Mouse (Mus musculus) thymus, postnatal 0 days (tissue): Measurements from ENCODE around the gene Klk12. TPM values are rescaled to one million over a fixed set of nuclear protein-coding genes. Genes with fewer than 3 reads are reported as not detected.
A peak's percentile ranks its signal among the peaks of the same experiment; 100 is the strongest.

Source experiments
- DNase-seq: peaks from one replicate; pipeline ENCODE4 v3.0.0-alpha.2; 2015; ENCODE audit warnings: low spot score
- polyA plus RNA-seq: library from polyadenylated mRNA; unstranded; fragments of >200 nt; fragmentation: Nextera tagmentation; extraction: Ambion mirVana; gene quantifications from 2 replicates; pipeline ENCODE4 v1.2.1, GENCODE M21; 2015

Klk12 gene
- polyA plus RNA-seq, 1 experiment from 2014 or later: not detected

DNA sequence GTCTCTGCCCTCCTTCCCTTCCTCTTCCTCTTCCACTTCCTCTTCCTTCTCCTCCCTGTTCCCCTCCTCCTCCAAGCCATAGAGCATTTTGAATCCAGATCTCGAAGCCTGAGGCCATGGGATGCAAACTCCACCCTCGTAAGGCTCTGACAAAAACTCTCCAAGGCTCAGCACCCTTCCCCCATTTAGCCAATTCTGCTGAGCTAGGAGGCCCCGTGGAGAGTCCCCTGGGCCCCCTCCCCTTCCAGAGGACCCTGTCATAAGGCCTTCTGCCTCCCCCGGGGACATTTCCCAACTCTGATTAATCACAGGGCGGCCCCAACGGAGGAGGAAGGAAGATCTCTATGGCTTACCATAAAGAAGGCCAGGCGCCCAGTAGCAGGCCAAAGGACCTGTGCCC is 22.9 kb downstream of the Klk12 start, which contains the start of gene Klk9:
Gene Klk9 (plus strand): TSS at position 301 of the 400 bp plus-strand sequence.
- no peak for DNase-seq

- no peak for DNase-seq
Measured at GRCm38 (mm10) chr7:43796355-43796754, 27.7 kb downstream of the Klk12 start.

GRCm38 (mm10) chr7:43797333-43797769 is 28.7 kb downstream of the Klk12 start, which contains the start of gene Klk8:
Gene Klk8 (plus strand): TSS chr7:43797577.
- DNase-seq: peak; percentile 29

- peak; percentile 54 for DNase-seq
Measured at GRCm38 (mm10) chr7:43797844-43798462, 29.3 kb downstream of the Klk12 start.

GRCm38 (mm10) chr7:43799876-43800275 is 31.2 kb downstream of the Klk12 start:
- DNase-seq: no peak

DNA sequence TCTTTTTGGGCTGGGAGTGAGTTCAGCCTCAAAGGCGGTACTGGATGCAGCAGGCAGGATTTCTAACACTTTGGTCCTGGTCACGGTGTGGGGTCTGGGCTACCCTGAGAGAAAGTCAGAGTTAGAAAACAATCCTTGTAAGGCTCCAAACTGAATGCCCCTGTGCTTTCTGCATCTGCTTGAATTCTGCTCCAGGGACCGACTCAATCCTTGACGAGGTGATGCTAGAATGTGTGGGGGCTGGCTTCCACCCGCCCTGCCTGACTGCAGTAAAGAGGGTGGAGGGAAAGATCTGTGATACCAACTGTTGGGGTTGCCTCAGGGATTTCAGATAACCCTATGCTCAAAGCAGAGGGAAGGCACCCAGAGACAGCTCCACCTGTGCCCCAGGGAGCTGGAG is 42.3 kb downstream of the Klk12 start, which contains the start of gene Klk7:
Gene Klk7 (plus strand): TSS at position 301 of the 400 bp plus-strand sequence.
- no peak for DNase-seq

DNA sequence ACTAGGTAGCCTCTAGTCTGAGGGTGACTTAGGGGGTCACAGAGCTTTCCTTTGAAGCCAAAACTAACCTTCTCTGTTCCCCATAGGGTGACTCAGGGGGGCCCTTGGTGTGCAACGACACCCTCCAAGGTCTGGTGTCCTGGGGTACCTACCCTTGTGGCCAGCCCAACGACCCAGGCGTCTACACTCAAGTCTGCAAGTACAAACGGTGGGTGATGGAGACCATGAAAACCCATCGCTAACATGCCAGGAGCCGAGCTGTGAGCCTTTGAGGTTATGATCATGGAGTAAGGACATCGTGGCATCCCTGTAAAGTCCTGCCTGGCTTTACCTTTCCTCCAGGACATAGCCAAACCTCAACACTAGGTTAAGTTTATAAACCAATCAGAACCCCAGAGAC is 46.5 kb downstream of the Klk12 start:
- DNase-seq: no peak

DNA sequence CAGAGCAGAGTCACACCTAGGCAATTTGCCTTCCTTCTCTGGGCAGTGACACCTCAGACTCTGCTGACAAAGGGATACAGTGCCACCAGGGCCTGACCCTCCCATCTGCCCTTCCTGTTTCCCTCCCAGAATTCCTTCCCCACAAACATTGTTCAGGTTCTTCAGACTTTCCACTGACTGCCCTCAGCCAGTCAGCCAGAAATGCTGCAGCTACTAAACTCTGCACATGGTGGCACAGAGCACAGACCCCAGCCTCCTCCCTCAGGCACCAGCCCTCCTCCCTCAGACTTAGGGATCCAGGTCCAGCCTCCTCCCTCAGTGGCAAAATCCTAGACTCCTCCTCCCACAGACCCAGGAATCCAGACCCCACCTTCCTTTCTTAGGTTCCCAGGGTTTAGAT is 48.0 kb downstream of the Klk12 start:
- no peak for DNase-seq

DNA sequence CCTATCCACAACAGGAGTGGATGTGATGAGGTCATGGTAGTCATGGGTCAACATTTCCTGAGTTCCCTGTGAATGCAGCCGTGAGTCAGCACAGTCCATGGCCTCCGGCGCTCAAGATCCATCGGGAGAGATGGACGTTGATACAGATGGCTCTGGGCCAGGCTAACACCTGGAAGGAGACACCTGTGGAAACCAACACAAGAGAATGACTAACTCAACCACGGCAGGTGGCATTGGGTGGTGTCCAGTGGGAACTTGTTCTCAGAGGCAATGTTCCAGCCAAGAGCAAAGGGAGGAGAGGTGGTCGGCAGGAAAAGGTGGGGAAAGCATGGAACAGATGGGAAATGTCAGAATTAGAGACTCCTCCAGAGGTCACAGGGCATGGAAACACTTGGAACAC is 52.9 kb downstream of the Klk12 start:
- no peak for DNase-seq

Other genes with a start within 250 kb of the Klk12 start
- gene Cd33, start 224.5 kb upstream of the Klk12 start, polyA plus RNA-seq: 1.4 TPM in 2 replicates
- gene Zfp658, start 206.6 kb upstream of the Klk12 start, polyA plus RNA-seq: 1.3 and 1.4 TPM in 2 replicates
- gene Zfp719, start 189.3 kb upstream of the Klk12 start, polyA plus RNA-seq: 6.4 and 6.5 TPM in 2 replicates
- gene Zfp819, start 161.7 kb upstream of the Klk12 start, polyA plus RNA-seq: 0.12 TPM in 1 of 2 replicates, not detected in the other
- gene Ceacam18, start 134.2 kb upstream of the Klk12 start, polyA plus RNA-seq: 0.29 and 0.71 TPM in 2 replicates
- gene Siglece, start 108.7 kb upstream of the Klk12 start, polyA plus RNA-seq: 0.43 and 0.73 TPM in 2 replicates
- gene Ctu1, start 96.9 kb upstream of the Klk12 start, polyA plus RNA-seq: 11.7 and 12.9 TPM in 2 replicates
- 0.17 and 0.18 TPM in 2 replicates for gene Klk14, start 78.5 kb upstream of the Klk12 start, polyA plus RNA-seq
- gene Klk13, start 56.3 kb upstream of the Klk12 start, polyA plus RNA-seq: 0.36 and 0.49 TPM in 2 replicates
- gene Klk11, start 5.7 kb downstream of the Klk12 start, polyA plus RNA-seq: 0.51 and 0.96 TPM in 2 replicates
- gene Klk10, start 12.1 kb downstream of the Klk12 start, polyA plus RNA-seq: 0.55 and 0.63 TPM in 2 replicates
- 0.19 and 0.30 TPM in 2 replicates for gene Klk9, start 23.0 kb downstream of the Klk12 start, polyA plus RNA-seq
- gene Klk8, start 28.7 kb downstream of the Klk12 start, polyA plus RNA-seq: 37.9 and 44.9 TPM in 2 replicates
- 1.1 and 1.4 TPM in 2 replicates for gene Klk7, start 42.4 kb downstream of the Klk12 start, polyA plus RNA-seq
- gene Klk6, start 55.6 kb downstream of the Klk12 start, polyA plus RNA-seq: 0.92 and 1.7 TPM in 2 replicates
- gene Klk5, start 73.1 kb downstream of the Klk12 start, polyA plus RNA-seq: 0.84 and 0.91 TPM in 2 replicates
- 0.65 and 1.4 TPM in 2 replicates for gene Klk4, start 112.3 kb downstream of the Klk12 start, polyA plus RNA-seq
- not detected in 2 replicates for gene Klk15, start 164.8 kb downstream of the Klk12 start, polyA plus RNA-seq
- 0.60 and 0.72 TPM in 2 replicates for gene Klk1b8, start 181.8 kb downstream of the Klk12 start, polyA plus RNA-seq
- 0.38 and 0.42 TPM in 2 replicates for gene Klk1b1, start 197.9 kb downstream of the Klk12 start, polyA plus RNA-seq
- gene Klk1b9, start 207.2 kb downstream of the Klk12 start, polyA plus RNA-seq: 1.7 and 2.1 TPM in 2 replicates
- 1.0 and 1.1 TPM in 2 replicates for gene Klk1b11, start 227.0 kb downstream of the Klk12 start, polyA plus RNA-seq
- 0.68 and 0.87 TPM in 2 replicates for gene Klk1b26, start 243.3 kb downstream of the Klk12 start, polyA plus RNA-seq